Comparison of ENCODE assay signal across 8 mouse cellular contexts in genomic region chr16:65561963-65562863, GRCm38 (mm10). TPM values are rescaled to one million over a fixed set of nuclear protein-coding genes. Genes with fewer than 3 reads are reported as not detected.
DNase-seq lines count a peak whose midpoint lies in the region; ATAC-seq and TF ChIP-seq lines count a peak whose summit lies in the region.

Gene Chmp2b (minus strand): TSS chr16:65562726.

- H3ac ChIP-seq in C2C12 (ENCODE audit: control insufficient read depth, insufficient read length, low read depth) = peak within 1 kb of the TSS; percentile 80

- 0 out of 2 replicates have a peak within 1 kb of the TSS, but pooled peaks have one; percentile 6 for H3K27ac ChIP-seq in heart, embryonic 11.5 days (ENCODE audit: low read depth, low read length)
- H3K27ac ChIP-seq in kidney, embryonic 16.5 days (ENCODE audit: low read length) = peak within 1 kb of the TSS; percentile 47
- H3K27ac ChIP-seq in liver, embryonic 12.5 days = 0 out of 2 replicates have a peak within 1 kb of the TSS, but pooled peaks have one; percentile 36
- peak within 1 kb of the TSS; percentile 74 for H3K27ac ChIP-seq in stomach, embryonic 16.5 days (ENCODE audit: low read length)

- H3K4me3 ChIP-seq in C2C12 (ENCODE audit: insufficient read depth, poor library complexity, severe bottlenecking) = peak within 1 kb of the TSS; percentile 72
- peak within 1 kb of the TSS; percentile 97 for H3K4me3 ChIP-seq in heart, embryonic 11.5 days (ENCODE audit: low read depth, low read length)
- H3K4me3 ChIP-seq in kidney, embryonic 16.5 days (ENCODE audit: low read length) = peak within 1 kb of the TSS; percentile 97
- H3K4me3 ChIP-seq in liver, embryonic 12.5 days = peak within 1 kb of the TSS; percentile 89
- peak within 1 kb of the TSS; percentile 99 for H3K4me3 ChIP-seq in stomach, embryonic 16.5 days (replicated peaks; ENCODE audit: low read length)

- peak; percentile 95 for ATAC-seq in erythroblast, adult 5-6 weeks (replicated peaks; ENCODE audit: low FRiP score, poor library complexity, severe bottlenecking)
- ATAC-seq in heart, embryonic 11.5 days (replicated peaks; ENCODE audit: insufficient number of reproducible peaks, low FRiP score, low TSS enrichment) = peak; percentile 85
- ATAC-seq in kidney, embryonic 16.5 days (ENCODE audit: low FRiP score, low TSS enrichment) = peak; percentile 96
- ATAC-seq in liver, embryonic 12.5 days = peak; percentile 94
- ATAC-seq in stomach, embryonic 16.5 days (ENCODE audit: insufficient read depth, low FRiP score) = peak; percentile 89

- under 1% methylated on average over 68 of the region's 69 CpGs for WGBS in heart, embryonic 11.5 days (ENCODE audit: insufficient replicate concordance)
- WGBS in kidney, embryonic 16.5 days = under 1% methylated on average over 67 of the region's 69 CpGs
- WGBS in liver, embryonic 12.5 days (ENCODE audit: insufficient replicate concordance) = under 1% methylated on average over 67 of the region's 69 CpGs
- WGBS in stomach, embryonic 16.5 days = under 1% methylated on average over 69 of the region's 69 CpGs

- peak within 1 kb of the TSS; percentile 92 for H3K9ac ChIP-seq in heart, embryonic 11.5 days (ENCODE audit: low read depth, low read length)
- peak within 1 kb of the TSS; percentile 92 for H3K9ac ChIP-seq in kidney, embryonic 16.5 days (replicated peaks; ENCODE audit: low read length)
- H3K9ac ChIP-seq in liver, embryonic 12.5 days = peak within 1 kb of the TSS; percentile 86
- peak within 1 kb of the TSS; percentile 97 for H3K9ac ChIP-seq in stomach, embryonic 16.5 days (ENCODE audit: low read length)

- TF ChIP-seq CTCF in C2C12 (IDR thresholded peaks at IDR 0.05; ENCODE audit: control insufficient read depth, insufficient read depth, insufficient read length) = no peak

- peaks cover 34% of the 10 kb centered on the region for H3K79me3 ChIP-seq in C2C12 (ENCODE audit: low read depth)

- peak within 1 kb of the TSS; percentile 86 for H3K4me2 ChIP-seq in heart, embryonic 11.5 days
- peak within 1 kb of the TSS; percentile 73 for H3K4me2 ChIP-seq in kidney, embryonic 16.5 days (replicated peaks; ENCODE audit: low read depth, low read length)
- peak within 1 kb of the TSS; percentile 87 for H3K4me2 ChIP-seq in liver, embryonic 12.5 days
- peak within 1 kb of the TSS; percentile 61 for H3K4me2 ChIP-seq in stomach, embryonic 16.5 days (ENCODE audit: low read depth, low read length)

- peaks cover 50% of the 10 kb centered on the region for H3K79me2 ChIP-seq in C2C12 (ENCODE audit: control insufficient read depth, insufficient read depth)

- no peaks in the 10 kb centered on the region for H3K36me3 ChIP-seq in C2C12 (ENCODE audit: control insufficient read depth, insufficient read depth)
- H3K36me3 ChIP-seq in heart, embryonic 11.5 days (ENCODE audit: control insufficient read depth, insufficient read depth, low read length) = no peaks in the 10 kb centered on the region
- no peaks in the 10 kb centered on the region for H3K36me3 ChIP-seq in kidney, embryonic 16.5 days (ENCODE audit: insufficient read depth, low read length)
- H3K36me3 ChIP-seq in liver, embryonic 12.5 days = no peaks in the 10 kb centered on the region
- no peaks in the 10 kb centered on the region for H3K36me3 ChIP-seq in stomach, embryonic 16.5 days (ENCODE audit: control insufficient read depth, insufficient read depth, low read length)

- no peaks in the 10 kb centered on the region for H3K9me3 ChIP-seq in heart, embryonic 11.5 days (replicated peaks; ENCODE audit: control insufficient read depth, low read length)
- no peaks in the 10 kb centered on the region for H3K9me3 ChIP-seq in kidney, embryonic 16.5 days (ENCODE audit: low read length)
- no peaks in the 10 kb centered on the region for H3K9me3 ChIP-seq in liver, embryonic 12.5 days (replicated peaks)
- H3K9me3 ChIP-seq in stomach, embryonic 16.5 days (replicated peaks; ENCODE audit: control insufficient read depth, low read length) = no peaks in the 10 kb centered on the region

- DNase-seq in brain, adult 2 months (ENCODE audit: low read depth, low spot score) = peak; percentile 95
- peak; percentile 64 to 78 for DNase-seq in natural killer cell, adult 2 months (ENCODE audit: low spot score in 2 of 2)

- no peaks in the 10 kb centered on the region for H3K4me1 ChIP-seq in heart, embryonic 11.5 days (ENCODE audit: control insufficient read depth, insufficient read depth, low read length)
- H3K4me1 ChIP-seq in kidney, embryonic 16.5 days (ENCODE audit: insufficient read depth, low read length) = peaks cover 20% of the 10 kb centered on the region
- H3K4me1 ChIP-seq in liver, embryonic 12.5 days = peaks cover 12% of the 10 kb centered on the region
- peaks cover 6% of the 10 kb centered on the region; the same call in 1 of the 2 replicates for H3K4me1 ChIP-seq in stomach, embryonic 16.5 days (ENCODE audit: control insufficient read depth, insufficient read depth, low read length)

- no peaks in the 10 kb centered on the region for H3K27me3 ChIP-seq in C2C12 (ENCODE audit: control insufficient read depth, insufficient read depth, insufficient read length)
- no peaks in the 10 kb centered on the region for H3K27me3 ChIP-seq in heart, embryonic 11.5 days (ENCODE audit: control insufficient read depth, insufficient read depth, low read length)
- H3K27me3 ChIP-seq in kidney, embryonic 16.5 days (ENCODE audit: insufficient read depth, low read length) = no peaks in the 10 kb centered on the region
- no peaks in the 10 kb centered on the region for H3K27me3 ChIP-seq in liver, embryonic 12.5 days (replicated peaks)
- no peaks in the 10 kb centered on the region for H3K27me3 ChIP-seq in stomach, embryonic 16.5 days (ENCODE audit: control insufficient read depth, insufficient read depth, low read length)

TF ChIP-seq in C2C12, 6 proteins besides CTCF, POLR2A, EP300 and RAD21:
- TF ChIP-seq FOSL1 (IDR thresholded peaks at IDR 0.05; ENCODE audit: insufficient read depth, low read length, poor library complexity, severe bottlenecking) = no peak
- TF ChIP-seq MYOD1 (IDR thresholded peaks at IDR 0.05; ENCODE audit: control insufficient read depth, insufficient read length, low read depth) = no peak
- TF ChIP-seq CEBPB (IDR thresholded peaks at IDR 0.05; ENCODE audit: low read depth) = no peak
- no peak for TF ChIP-seq MAX (IDR thresholded peaks at IDR 0.05)
- TF ChIP-seq USF1 (IDR thresholded peaks at IDR 0.05; ENCODE audit: low read depth) = no peak
- TF ChIP-seq MYOG (IDR thresholded peaks at IDR 0.05; ENCODE audit: control insufficient read depth, extremely low read depth, insufficient read length) = no peak

RNA-seq across cellular contexts. Expression of gene Chmp2b, which starts in this region (rescaled TPM):
- 22.2 TPM for polyA plus RNA-seq in C2C12 (2012; fragmentation: generic; extraction: Trizol)
- total RNA-seq in erythroblast, adult 5-6 weeks (2015; ENCODE audit: low replicate concordance) = 21.3 and 24.2 TPM in 2 replicates
- 5.6 and 6.5 TPM in 2 replicates for total RNA-seq in erythroblast, adult 5-6 weeks (2017; ENCODE audit: low replicate concordance)
- 43.2 and 51.7 TPM in 2 replicates for polyA plus RNA-seq in heart, embryonic 11.5 days (2014; fragmentation: Nextera tagmentation; extraction: Ambion mirVana)
- polyA plus RNA-seq in kidney, embryonic 16.5 days (2015; fragmentation: Nextera tagmentation; extraction: Ambion mirVana) = 96.6 and 97.2 TPM in 2 replicates
- polyA plus RNA-seq in liver, embryonic 12.5 days (2016; fragmentation: Nextera tagmentation; extraction: Ambion mirVana) = 21.7 and 22.9 TPM in 2 replicates
- 107 and 119 TPM in 2 replicates for polyA plus RNA-seq in stomach, embryonic 16.5 days (2015; fragmentation: Nextera tagmentation; extraction: Ambion mirVana)

Comparison
In these comparisons a context has a peak if more than half of its experiments do, and no peak if none do; other contexts are left out.
1. Peak in every context shown above with its lines: DNase-seq, ATAC-seq, H3K4me3 ChIP-seq and H3K27ac ChIP-seq.
2. H3K27ac ChIP-seq: peak in every context shown above with its lines; median percentile 74 in stomach, embryonic 16.5 days; 47 in kidney, embryonic 16.5 days; 36 in liver, embryonic 12.5 days; 6 in heart, embryonic 11.5 days.